Mouse (Mus musculus): ENCODE results near the gene Cd151.

Cd151 gene

DNA sequence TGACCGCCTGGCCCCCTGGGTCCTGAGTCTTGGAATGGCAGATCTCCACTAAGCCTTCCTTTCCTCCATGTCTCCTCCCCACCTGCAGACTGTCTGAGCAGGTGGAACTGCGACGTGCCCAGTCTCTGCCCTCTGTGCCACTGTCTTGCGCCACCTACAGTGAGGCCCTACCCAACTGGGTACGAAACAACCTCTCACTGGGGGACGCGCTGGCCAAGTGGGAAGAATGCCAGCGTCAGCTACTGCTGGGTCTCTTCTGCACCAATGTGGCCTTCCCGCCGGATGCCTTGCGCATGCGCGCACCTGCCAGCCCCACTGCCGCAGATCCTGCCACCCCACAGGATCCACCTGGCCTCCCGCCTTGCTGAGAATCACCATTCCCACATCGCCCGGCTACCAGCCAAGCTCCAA lies 7.9 kb upstream of the Cd151 start:
- no peak for DNase-seq

DNA sequence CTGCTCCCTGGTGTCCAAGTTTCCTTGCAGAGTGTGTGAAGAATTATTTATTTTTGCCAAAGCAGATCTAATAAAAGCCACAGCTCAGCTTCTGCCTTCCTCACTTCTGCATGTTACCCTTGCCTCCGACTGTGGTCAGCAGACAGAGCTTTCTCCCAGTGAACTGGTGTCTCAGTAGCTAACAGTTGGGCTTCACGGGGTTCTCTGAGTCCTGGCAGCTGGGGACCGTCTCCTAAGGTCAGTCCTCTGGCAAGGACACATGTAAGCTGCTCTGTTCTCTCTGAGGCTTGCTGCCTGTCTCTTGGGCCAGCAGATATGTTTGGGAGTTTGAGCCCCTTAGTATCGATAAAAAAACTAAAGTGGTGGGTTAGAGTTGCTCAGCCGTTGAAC lies 7.2 kb upstream of the Cd151 start:
- peak in 1 of 2 experiments; percentile 23 for DNase-seq

GRCm38 (mm10) chr7:141460391-141461113 lies 6.6 kb upstream of the Cd151 start, which contains the start of gene Cracr2b:
Gene Cracr2b (plus strand): TSS chr7:141461094.
- peak; percentile 63 to 70 for DNase-seq

- peak; percentile 66 to 70 for DNase-seq
Measured at GRCm38 (mm10) chr7:141461521-141462332, 5.5 kb upstream of the Cd151 start.

GRCm38 (mm10) chr7:141462333-141462821 lies 4.8 kb upstream of the Cd151 start:
- DNase-seq: peak; percentile 65 to 88

- peak; percentile 83 to 88 for DNase-seq
Measured at GRCm38 (mm10) chr7:141463824-141464602, 3.2 kb upstream of the Cd151 start.

- peak; percentile 62 to 71 for DNase-seq
Measured at GRCm38 (mm10) chr7:141464603-141465201, 2.5 kb upstream of the Cd151 start.

- DNase-seq: peak in 1 of 2 experiments; percentile 62
Measured at GRCm38 (mm10) chr7:141465388-141466044, 1.7 kb upstream of the Cd151 start.

DNA sequence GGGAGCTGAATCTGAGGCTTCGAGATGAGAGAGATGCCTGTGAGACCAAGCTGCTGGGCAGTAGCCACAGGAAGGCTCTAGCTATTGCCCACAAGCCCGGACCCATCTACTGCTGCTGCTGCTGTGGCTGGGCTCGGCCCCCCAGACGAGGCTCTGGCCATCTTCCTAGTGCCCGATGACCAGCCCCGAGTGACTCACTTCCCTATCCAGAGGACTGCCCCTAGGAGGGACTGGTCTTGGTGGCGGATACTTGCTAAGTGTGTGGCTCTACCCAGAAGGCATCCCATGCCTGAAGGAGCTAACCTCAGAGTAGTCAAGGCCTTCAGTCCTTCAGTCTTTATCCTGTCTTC lies 1.2 kb upstream of the Cd151 start:
- peak in 1 of 2 experiments; percentile 57 for DNase-seq

GRCm38 (mm10) chr7:141466607-141467148 lies 514 bp upstream of the Cd151 start:
- peak in 1 of 2 experiments; percentile 31 for DNase-seq

DNA sequence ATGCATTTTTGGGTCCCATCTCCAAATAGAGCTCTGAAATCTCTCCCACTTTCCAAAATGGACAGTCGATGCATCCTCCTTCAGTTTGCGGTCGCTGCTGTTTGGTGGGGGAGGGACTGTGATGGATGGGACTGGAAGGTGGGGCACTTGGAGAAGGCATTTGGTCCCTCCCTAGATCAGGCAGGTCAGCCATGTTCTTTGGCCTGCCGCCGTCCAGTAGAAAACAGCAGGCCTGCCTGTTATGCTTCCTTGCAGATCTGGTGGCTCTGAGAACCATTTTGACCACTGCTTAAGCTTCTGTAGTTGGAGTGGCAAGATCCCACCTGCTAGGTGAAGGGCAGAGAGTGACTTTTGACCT lies 951 bp downstream of the Cd151 start:
- peak in 1 of 2 experiments; percentile 62 for DNase-seq

DNA sequence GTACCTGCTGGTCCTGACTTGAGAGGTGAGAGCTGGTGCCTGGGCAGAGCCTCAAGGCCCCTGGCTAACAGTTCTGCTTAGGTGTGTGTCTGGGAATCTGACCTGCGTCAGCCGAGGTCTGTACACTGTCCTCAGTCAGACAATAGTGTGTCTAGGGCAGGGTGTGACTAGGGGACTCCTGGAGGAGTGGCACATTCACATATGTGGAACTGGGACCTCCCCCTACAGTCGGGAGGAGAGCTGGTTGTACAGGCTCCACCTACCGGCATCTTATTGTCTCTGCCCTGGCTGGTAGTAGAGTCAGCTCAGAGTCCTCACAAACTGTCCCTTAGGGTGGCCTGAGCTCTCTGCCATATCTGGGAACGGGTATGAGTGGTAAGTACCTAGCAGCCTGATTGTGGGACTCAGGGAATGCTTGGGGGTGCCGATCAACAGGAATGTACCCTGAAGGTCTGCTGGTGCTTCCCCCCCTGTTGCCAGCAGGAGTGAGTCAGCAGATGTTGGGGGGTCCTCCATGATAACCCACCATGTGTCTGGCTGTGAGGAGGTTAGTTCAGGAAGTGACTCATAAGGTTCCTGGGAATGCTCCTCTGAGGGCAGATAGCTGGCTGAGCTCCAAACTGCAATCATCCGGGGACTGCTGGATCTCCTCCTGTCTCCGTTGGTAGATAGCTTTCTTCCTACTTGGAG lies 1.5 kb downstream of the Cd151 start:
- peak; percentile 81 to 84 for DNase-seq

DNA sequence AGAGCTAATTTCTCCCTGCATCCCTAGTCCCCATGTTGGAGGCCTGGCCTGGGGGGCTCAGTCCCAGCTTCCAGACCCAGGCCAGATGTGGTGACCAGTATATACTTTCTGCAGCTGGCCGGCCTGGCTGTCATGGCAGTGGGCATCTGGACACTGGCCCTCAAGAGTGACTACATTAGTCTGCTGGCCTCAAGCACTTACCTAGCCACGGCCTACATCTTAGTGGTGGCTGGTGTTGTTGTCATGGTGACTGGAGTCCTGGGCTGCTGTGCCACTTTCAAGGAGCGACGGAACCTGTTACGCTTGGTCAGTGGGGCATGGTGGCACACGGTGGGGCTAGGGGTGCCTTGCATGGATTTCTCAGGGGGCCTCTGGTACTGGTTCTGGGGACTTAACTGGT lies 2.2 kb downstream of the Cd151 start:
- DNase-seq: no peak

DNA sequence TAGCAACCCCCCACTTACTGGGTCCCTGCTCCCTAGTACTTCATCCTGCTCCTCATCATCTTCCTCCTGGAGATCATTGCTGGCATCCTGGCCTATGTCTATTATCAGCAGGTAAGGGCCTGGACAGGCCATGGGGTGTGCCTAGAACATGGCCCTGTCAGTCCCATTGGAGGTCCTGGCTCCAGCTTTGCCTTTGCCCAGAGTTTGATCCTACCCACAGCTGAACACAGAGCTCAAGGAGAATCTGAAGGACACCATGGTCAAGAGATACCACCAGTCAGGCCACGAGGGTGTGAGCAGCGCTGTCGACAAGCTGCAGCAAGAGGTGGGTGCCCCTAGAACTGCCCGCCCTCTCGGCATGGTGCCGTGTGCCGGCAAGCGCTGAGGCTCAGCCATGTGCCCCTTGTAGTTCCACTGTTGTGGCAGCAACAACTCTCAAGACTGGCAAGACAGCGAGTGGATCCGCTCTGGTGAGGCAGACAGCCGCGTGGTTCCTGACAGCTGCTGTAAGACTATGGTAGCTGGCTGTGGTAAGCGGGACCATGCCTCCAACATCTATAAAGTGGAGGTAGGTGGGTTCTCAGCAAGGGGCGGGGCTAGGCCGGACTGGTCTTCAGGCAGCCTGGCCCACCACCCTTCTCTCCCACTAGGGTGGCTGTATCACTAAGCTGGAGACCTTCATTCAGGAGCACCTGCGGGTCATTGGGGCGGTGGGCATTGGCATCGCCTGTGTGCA lies 2.9 kb downstream of the Cd151 start:
- no peak for DNase-seq

DNA sequence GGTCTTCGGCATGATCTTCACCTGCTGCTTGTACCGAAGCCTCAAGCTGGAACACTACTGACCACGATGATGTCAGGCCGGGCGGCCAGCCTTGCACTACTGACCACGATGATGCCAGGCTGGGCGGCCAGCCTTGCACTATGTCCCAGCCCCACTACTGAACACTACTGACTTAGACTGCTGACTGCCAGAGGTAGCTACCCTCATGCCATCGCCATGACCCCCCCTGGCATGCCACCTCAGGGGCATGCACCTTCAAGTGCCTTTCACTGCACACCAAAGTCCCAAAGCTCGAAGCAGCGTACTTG lies 3.4 kb downstream of the Cd151 start:
- DNase-seq: no peak

DNA sequence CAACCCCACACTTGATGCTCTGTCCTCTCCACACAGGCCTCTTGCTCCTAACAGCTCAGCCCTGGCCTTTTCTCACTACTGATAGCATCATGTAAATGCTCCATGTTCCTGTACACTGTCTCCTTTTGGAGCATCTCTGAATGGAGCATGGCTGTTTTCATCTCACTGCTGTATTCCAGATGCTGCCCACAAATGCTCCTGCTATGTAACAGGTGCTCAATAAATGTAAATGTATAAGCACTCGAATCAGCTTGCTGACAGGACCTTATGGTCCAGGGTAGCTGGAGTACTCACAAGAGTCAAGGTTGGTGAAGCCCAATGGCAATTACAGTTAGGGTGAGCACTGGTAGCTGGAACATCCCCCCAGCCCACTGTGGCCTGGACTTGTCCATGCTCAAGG lies 4.0 kb downstream of the Cd151 start:
- no peak for DNase-seq

DNA sequence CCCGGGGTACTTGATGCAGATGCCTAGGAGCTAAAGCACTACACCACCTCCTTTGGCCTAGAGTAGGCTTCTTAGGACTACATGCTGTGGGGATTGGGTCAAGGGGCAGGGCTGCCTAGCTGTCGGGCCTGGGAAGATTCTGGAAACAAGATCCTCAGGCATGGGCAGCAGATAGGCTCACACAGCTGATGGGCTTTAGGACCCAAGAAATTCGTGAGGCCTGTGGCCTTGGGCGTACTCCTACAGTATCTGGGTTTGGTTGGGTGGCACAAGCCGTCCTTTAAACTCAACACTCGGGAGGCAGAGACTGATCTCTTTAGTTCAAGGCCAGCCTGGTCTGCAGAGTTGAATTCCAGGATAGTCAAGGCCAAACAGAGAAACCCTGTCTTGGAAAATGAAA lies 5.0 kb downstream of the Cd151 start:
- DNase-seq: no peak

GRCm38 (mm10) chr7:141472763-141473162 lies 5.6 kb downstream of the Cd151 start:
- DNase-seq: no peak

GRCm38 (mm10) chr7:141474160-141474559 lies 7.0 kb downstream of the Cd151 start:
- no peak for DNase-seq

- peak; percentile 90 for DNase-seq
Measured at GRCm38 (mm10) chr7:141475011-141475804, 8.0 kb downstream of the Cd151 start, which contains the start of the genes Polr2l and Tspan4. Gene Polr2l (minus strand): TSS chr7:141475132. Gene Tspan4 (plus strand): TSS chr7:141475240.

Data from lung, postnatal 4 days (tissue).